In the genomic region with DNA sequence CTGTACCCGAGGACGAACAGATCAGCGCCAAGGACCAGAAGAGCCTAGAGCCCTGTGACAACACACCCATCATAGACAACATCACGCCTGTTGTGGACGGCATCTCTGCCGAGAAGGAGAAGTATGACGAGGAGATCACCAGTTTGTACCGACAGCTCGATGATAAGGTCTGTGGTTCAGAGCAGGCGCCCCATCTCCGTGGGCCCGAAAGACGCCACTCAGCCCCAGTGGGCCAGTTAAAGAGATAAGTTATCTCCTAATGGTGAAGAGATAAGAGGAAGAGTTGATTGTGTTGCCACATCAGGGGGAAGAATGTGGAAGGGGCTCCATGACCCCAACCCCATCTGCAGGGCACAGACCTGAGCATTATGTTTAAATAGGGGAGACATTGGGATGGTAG, we compare ENCODE assay signal across 15 mouse cellular contexts.
DNase-seq lines count a peak whose midpoint lies in the region; ATAC-seq lines count a peak whose summit lies in the region.
"Had no signal": no experiment of that assay in that cellular context is flagged by ENCODE, and none has a peak within 500 bp of the region (broad histone marks: within the 10 kb centered on the region; RNA-seq: fewer than 3 reads in every experiment).

No protein-coding gene starts in this region.

- 17% methylated on average over 13 of the region's 13 CpGs for WGBS in heart, embryonic 12.5 days
- WGBS in midbrain, embryonic 13.5 days: 81% methylated on average over 13 of the region's 13 CpGs
- WGBS in midbrain, embryonic 10.5 days: 89% methylated on average over 13 of the region's 13 CpGs

- H3K4me3 ChIP-seq in heart, embryonic 12.5 days: no peak overlapping the region
- H3K4me3 ChIP-seq in midbrain, embryonic 13.5 days (replicated peaks): no peak overlapping the region
- no peak overlapping the region for H3K4me3 ChIP-seq in midbrain, embryonic 10.5 days
- H3K4me3 ChIP-seq: gastrocnemius, adult 2 months; heart, embryonic 15.5 days had no signal

- no peaks in the 10 kb centered on the region for H3K36me3 ChIP-seq in heart, embryonic 12.5 days
- H3K36me3 ChIP-seq in midbrain, embryonic 13.5 days: peaks cover 25% of the 10 kb centered on the region
- peaks cover 35% of the 10 kb centered on the region for H3K36me3 ChIP-seq in midbrain, embryonic 10.5 days
- H3K36me3 ChIP-seq: heart, embryonic 15.5 days had no signal

- H3K4me1 ChIP-seq in heart, embryonic 12.5 days (replicated peaks): peaks cover 29% of the 10 kb centered on the region
- H3K4me1 ChIP-seq in midbrain, embryonic 13.5 days (replicated peaks): peaks cover 73% of the 10 kb centered on the region
- H3K4me1 ChIP-seq in midbrain, embryonic 10.5 days: peaks cover 57% of the 10 kb centered on the region

- no peak overlapping the region for H3K27ac ChIP-seq in heart, embryonic 12.5 days (ENCODE audit: poor library complexity, severe bottlenecking)
- H3K27ac ChIP-seq in midbrain, embryonic 13.5 days: peak overlapping the region; percentile 94
- H3K27ac ChIP-seq in midbrain, embryonic 10.5 days (replicated peaks): no peak overlapping the region
- H3K27ac ChIP-seq: gastrocnemius, adult 2 months; heart, embryonic 15.5 days; macrophage; stomach, postnatal 0 days had no signal

- no peaks in the 10 kb centered on the region for H3K9me3 ChIP-seq in heart, embryonic 12.5 days (replicated peaks)
- H3K9me3 ChIP-seq in midbrain, embryonic 13.5 days: no peaks in the 10 kb centered on the region
- no peaks in the 10 kb centered on the region for H3K9me3 ChIP-seq in midbrain, embryonic 10.5 days (replicated peaks)
- H3K9me3 ChIP-seq: heart, embryonic 15.5 days had no signal

- no peak overlapping the region for H3K9ac ChIP-seq in heart, embryonic 12.5 days
- H3K9ac ChIP-seq in midbrain, embryonic 13.5 days (replicated peaks): no peak overlapping the region; the same call in 1 of the 2 replicates
- H3K9ac ChIP-seq: heart, embryonic 15.5 days; liver, postnatal 0 days had no signal

- peak overlapping the region; percentile 37 for H3K4me2 ChIP-seq in heart, embryonic 12.5 days
- H3K4me2 ChIP-seq in midbrain, embryonic 13.5 days (replicated peaks): no peak overlapping the region
- H3K4me2 ChIP-seq: heart, embryonic 15.5 days had no signal

- DNase-seq in heart, adult 11 months: no peak
- DNase-seq in midbrain, embryonic 10.5 days (ENCODE audit: low spot score): no peak
- no peak for DNase-seq in cerebellum, adult 11 months
- no peak for DNase-seq in thymus, postnatal 14 days
- DNase-seq: adrenal gland, adult 8-10 months; B cell, adult 2 months; cerebellum, adult 9-11 months; gastrocnemius, adult 2 months; liver, postnatal 0 days had no signal

- ATAC-seq in heart, embryonic 12.5 days (ENCODE audit: insufficient number of reproducible peaks, low FRiP score): no peak
- no peak for ATAC-seq in midbrain, embryonic 13.5 days
- ATAC-seq in megakaryocyte-erythroid progenitor cell, adult 5-6 weeks (replicated peaks; ENCODE audit: low FRiP score, low TSS enrichment, poor library complexity, severe bottlenecking): 0 out of 2 replicates have a peak, but pooled peaks have one; percentile 29
- ATAC-seq: liver, postnatal 0 days had no signal

- H3K27me3 ChIP-seq in heart, embryonic 12.5 days (replicated peaks): no peaks in the 10 kb centered on the region
- no peaks in the 10 kb centered on the region for H3K27me3 ChIP-seq in midbrain, embryonic 13.5 days
- no peaks in the 10 kb centered on the region for H3K27me3 ChIP-seq in midbrain, embryonic 10.5 days (ENCODE audit: low read depth, poor library complexity, severe bottlenecking)
